Mouse (Mus musculus) monocyte, adult 5-6 weeks (primary cell): Measurements from ENCODE around the gene Mfrp. TPM values are rescaled to one million over a fixed set of nuclear protein-coding genes. Genes with fewer than 3 reads are reported as not detected.

Experiments used
- ATAC-seq: fragments of 153-309, 156-312 bp; replicated peaks from 2 replicates; pipeline ENCODE4 v1.8.0; 2017; ENCODE audit warnings: mild to moderate bottlenecking; ENCODE audit not compliant: low TSS enrichment, insufficient number of reproducible peaks, severe bottlenecking, poor library complexity, low FRiP score
- total RNA-seq: library from RNA; stranded (forward); fragments of 200-1000, 200-491, 200-594 nt; gene quantifications from 3 replicates; pipeline ENCODE4 v1.2.3, GENCODE M21; 2017

Mfrp gene
- total RNA-seq, 1 experiment from 2014 or later, result not detected

- ATAC-seq, result no peak
Measured at GRCm38 (mm10) chr9:44119948-44120465, 18.5 kb downstream of the Mfrp start.

GRCm38 (mm10) chr9:44124317-44124716 lies 22.8 kb downstream of the Mfrp start:
- ATAC-seq, result no peak

GRCm38 (mm10) chr9:44125026-44125425 lies 23.5 kb downstream of the Mfrp start:
- no peak for ATAC-seq

- peak; percentile 72; the same call in 1 of the 2 replicates for ATAC-seq
Measured at GRCm38 (mm10) chr9:44125546-44126428, 24.3 kb downstream of the Mfrp start.

GRCm38 (mm10) chr9:44126746-44127145 lies 25.2 kb downstream of the Mfrp start:
- no peak for ATAC-seq

- no peak for ATAC-seq
Measured at GRCm38 (mm10) chr9:44127351-44127801, 25.8 kb downstream of the Mfrp start.

- no peak for ATAC-seq
Measured at GRCm38 (mm10) chr9:44129633-44130032, 28.1 kb downstream of the Mfrp start.

GRCm38 (mm10) chr9:44130034-44130433 lies 28.5 kb downstream of the Mfrp start:
- peak; percentile 28; the same call in 1 of the 2 replicates for ATAC-seq

- ATAC-seq, result no peak
Measured at GRCm38 (mm10) chr9:44130581-44131275, 29.2 kb downstream of the Mfrp start.

GRCm38 (mm10) chr9:44131276-44131590 lies 29.7 kb downstream of the Mfrp start:
- ATAC-seq, result no peak

GRCm38 (mm10) chr9:44132200-44132599 lies 30.7 kb downstream of the Mfrp start:
- ATAC-seq, result no peak

- no peak for ATAC-seq
Measured at GRCm38 (mm10) chr9:44133287-44133686, 31.8 kb downstream of the Mfrp start.

GRCm38 (mm10) chr9:44134101-44134850 lies 32.7 kb downstream of the Mfrp start, which contains the start of gene Mcam:
Mcam (plus strand) TSS chr9:44134469.
- no peak for ATAC-seq

GRCm38 (mm10) chr9:44134851-44135730 lies 33.6 kb downstream of the Mfrp start:
- no peak for ATAC-seq

- ATAC-seq, result no peak
Measured at GRCm38 (mm10) chr9:44135731-44136411, 34.3 kb downstream of the Mfrp start.

- ATAC-seq, result no peak
Measured at GRCm38 (mm10) chr9:44137846-44138245, 36.3 kb downstream of the Mfrp start.

GRCm38 (mm10) chr9:44141951-44142350 lies 40.4 kb downstream of the Mfrp start:
- ATAC-seq, result no peak

GRCm38 (mm10) chr9:44143421-44143820 lies 41.9 kb downstream of the Mfrp start:
- no peak for ATAC-seq
